Mouse (Mus musculus) lung, postnatal 10 days (tissue): ENCODE results near the gene Epha3.

Source experiments
- DNase-seq: peaks from one replicate; pipeline ENCODE4 v3.0.0; 2021

The Epha3 gene

DNA sequence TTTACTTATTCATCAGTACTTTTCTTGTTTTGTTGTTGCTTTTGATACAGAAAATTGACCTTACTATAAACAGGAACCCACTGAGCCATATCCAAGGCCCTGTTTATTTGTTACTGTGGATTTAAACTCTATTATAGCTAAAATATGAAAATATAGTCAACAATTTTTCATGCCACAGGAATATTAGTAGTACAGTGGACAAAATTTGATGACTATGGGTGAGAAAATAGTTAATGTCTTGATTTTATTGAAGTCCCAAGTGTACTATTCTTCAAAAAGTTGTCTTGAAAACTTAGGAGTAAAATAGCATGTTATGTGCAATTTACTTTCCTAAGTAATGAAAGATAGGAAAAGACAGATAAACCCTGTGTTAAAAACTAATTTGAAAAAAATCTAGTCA is 217.4 kb downstream of the Epha3 start:
- no peak for DNase-seq

DNA sequence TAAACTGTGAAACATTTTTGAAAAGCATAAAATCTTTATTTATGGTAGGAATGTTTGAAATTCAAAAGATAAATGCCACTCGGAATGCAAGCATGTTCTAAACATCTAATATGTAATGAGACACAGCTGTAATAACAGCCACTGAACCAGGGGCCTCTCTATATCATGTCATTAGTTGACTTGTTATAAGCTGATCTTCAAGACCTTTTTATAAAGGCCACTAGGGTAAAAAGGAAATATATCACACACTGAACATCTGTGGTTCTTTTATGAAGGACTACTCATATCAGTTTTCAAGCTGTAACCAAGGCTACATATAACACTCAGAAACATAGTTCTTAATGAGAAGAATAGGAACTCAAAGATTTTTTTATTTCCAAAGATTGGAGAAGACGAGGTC is 221.3 kb downstream of the Epha3 start:
- DNase-seq: no peak

DNA sequence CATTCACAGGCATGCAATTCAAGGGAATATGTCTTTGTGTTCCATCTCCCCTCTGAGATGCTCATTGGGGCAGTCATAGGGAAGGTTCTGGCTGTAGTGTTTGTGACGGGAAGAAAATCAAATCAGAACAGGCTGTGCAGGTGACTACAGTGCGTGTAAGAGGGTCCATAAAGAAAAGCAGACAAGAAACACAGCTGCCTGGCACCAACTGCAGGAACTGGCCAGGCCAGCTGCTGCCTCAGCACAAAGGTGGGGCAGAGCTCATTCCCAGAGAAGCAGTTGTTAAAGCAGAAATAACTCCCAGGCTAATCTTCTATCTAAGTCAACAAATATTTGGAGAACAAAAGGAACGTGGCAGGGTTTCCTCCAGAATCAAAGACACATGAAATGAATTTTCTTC is 222.4 kb downstream of the Epha3 start:
- no peak for DNase-seq

DNA sequence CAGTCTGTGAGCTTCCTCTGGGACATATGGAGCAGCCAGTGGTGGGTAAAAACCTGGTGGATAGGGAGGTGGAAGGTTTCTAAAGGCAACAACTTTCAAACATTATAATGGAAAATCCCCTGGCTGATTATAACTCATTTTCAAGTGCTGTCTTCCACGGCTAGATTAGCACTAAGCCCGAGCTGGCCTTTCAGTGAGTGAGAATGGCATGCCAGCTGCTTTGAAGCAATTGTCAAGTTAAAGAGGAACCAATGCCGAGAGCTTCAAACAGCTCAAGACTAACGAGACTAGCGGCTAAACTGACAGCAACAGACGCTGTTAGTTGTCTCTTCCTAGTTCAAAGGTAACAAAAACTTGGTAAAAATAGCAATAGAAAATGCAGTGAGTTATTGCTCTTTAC is 225.3 kb downstream of the Epha3 start:
- no peak for DNase-seq

DNA sequence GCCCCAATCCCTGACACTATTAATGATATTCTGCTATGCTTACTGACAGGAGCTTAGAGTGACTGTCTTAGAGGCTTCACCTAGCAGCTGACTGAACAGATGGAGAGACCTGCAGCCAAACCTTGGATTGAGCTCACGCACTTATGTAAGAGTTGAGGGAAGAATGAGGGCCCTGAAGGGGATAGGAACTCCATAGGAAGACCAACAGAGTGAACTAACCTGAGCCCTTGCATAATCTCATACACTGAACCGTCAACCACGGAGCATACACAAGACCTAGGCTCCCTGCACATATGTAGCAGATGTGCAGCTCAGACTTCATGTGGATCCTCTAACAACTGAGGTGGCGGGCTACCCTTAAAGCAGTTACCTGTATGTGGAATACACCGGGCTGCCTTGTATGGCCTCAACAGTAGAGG is 230.2 kb downstream of the Epha3 start:
- no peak for DNase-seq

DNA sequence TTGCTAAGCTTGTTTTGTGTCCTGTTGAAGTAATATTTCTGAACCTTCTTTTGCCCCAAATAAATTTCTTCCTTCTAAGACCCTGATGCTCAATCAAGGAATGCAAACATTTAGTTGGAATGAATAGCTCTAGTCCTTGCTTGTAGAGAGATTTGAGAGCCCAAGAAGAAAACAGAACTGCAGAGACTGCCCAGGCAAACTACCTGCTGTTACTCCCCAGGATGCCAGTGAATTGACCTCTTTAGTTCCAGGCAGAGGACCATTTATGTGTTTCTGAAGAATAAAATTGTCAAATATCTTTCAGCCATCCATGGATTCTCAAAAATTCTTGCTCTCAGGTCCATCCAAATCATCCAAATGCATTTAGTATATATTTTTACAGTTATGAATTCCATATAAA is 238.7 kb downstream of the Epha3 start:
- no peak for DNase-seq

DNA sequence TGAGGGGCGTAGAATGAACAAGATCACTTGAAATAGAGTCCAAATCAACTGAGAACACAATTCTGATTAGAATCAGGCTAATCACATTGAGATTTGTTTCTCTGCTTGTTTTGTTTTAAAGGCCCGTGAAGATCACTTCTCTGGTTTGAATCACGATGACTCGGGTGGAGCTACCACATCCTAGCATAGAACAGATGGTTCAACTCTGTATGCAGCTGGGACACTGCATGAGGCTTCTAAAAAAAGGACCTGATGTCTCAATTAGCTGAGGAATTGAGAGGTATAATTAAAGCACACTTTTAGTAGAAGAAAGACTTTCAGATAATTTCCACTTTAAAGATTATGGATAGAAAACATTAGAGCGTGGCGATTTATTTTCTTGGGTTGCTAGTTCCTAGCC is 242.1 kb downstream of the Epha3 start:
- DNase-seq: no peak

DNA sequence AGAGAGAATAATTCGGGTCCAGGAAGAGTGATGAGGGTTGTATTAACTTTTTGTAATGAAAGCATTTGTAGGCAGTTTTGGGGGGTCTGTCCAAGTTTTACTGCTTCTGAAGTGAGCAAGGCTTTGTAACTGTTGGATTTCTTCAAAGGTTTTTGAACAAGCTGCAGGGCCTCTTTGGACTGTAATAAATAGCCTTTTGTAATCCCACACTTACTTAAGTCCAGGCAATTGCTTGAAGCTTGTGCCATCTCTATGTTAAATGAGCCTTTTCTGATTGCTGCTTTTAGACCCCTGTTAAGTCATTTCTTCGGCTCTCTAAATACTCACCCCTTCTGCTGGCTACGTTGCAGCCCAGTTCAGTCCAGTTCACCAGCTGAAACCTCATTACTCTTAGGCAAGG is 248.6 kb downstream of the Epha3 start:
- DNase-seq: no peak

DNA sequence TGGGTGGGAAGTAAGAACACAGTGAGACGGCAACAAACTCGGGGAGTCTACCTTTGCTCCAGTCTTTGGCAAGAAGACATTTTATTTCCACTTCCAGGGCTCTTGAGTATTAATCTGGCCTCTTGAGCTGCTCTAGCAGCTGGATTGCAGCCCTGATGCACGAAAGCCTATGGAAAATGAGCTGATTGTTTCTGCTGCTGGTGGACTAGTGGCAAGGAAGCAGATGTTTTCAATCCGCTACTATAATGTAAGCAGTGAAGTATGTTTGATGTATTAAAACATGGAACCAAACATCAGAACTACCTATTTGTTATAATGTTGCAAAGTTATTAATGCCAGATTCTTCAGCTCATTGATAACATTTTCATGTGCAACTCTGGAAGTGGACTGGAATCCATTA is 251.0 kb downstream of the Epha3 start:
- DNase-seq: no peak

DNA sequence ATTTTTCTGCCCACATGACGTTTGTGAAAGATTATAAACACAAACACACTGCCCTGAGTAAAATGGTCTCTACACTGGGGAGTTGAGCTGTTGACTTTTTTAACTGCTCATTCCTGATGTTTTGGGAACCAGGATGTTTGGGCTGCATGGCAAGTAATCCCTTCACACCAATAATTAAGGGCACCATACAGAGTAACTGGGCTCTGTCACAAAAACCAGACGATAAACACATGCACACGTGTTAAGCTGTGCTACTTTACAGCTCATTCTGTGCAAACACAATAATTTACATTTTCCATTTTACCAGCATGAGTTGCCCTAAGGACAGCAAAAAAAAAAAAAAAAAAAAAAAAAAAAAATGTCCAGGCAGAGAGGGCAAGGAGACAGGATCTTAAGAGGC is 263.7 kb downstream of the Epha3 start:
- no peak for DNase-seq

DNA sequence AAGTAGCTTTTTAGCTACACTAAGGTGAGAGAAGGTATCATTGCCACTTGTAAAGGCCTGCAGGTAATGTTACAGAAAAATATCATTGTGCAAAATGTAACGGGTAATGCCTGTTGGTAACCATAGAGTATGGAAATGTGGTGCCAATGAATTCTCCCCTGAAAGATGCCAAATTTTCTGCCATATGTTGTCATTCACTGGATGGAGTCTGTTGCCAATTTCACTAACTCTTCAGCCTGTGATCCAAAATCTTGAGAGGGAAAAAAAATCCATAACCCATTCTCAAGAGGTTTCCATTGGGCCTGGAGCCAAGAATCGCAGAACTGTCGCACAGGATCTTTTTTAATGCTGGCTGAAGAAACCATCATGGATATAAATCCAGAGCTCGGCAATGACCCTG is 269.3 kb downstream of the Epha3 start:
- DNase-seq: no peak

DNA sequence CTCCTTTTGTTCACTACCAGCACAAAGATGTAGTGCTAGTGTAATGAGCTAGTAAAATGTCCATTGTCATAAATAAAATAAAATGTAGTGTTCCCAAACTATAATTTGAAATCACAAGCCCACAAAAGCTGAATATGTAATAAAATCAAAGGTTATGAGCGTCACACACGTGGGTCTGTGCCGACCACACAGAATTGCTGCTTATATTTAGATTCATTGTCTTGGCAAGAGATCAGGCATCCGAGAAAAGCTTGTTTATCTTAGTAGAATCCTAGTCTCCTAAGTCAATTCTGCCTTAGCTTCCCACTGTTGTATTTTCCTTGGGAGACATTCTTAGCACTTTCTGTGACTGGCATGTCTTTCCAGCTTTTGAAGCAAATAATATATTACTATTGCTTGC is 294.2 kb downstream of the Epha3 start:
- peak; percentile 8 for DNase-seq

DNA sequence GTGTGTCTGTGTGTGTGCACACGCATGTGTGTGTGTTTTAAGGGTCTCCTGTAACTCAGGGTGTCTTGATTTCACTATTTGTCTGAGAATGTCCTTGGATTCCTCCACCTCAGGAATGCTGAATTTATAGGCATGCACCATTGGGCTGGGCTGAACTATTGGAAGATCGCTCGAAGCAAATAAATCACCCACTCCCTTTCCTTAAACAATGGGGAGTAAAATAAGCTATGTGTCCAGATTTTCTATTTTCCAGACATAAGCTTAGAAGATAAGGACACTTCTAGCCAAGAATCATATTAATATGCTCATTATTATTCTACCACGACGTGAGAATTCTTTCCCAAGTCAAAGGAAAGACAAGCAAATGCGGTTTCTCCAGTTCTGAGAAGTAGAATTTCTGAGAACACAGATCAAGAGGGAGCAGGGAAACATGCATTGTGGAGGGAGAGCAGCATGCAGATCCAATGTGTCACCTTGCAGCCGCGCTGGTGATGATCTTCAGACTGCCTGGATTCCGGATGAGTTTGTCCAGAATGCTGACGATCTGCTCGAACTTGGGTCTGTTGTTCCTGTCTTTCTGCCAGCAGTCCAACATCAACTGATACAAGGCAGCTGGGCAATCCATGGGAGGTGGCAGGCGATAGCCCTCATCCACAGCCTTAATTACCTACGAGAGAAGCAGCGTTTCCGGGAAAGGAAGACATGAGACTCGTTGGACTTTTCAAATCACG is 297.7 kb downstream of the Epha3 start:
- DNase-seq: peak; percentile 37

DNA sequence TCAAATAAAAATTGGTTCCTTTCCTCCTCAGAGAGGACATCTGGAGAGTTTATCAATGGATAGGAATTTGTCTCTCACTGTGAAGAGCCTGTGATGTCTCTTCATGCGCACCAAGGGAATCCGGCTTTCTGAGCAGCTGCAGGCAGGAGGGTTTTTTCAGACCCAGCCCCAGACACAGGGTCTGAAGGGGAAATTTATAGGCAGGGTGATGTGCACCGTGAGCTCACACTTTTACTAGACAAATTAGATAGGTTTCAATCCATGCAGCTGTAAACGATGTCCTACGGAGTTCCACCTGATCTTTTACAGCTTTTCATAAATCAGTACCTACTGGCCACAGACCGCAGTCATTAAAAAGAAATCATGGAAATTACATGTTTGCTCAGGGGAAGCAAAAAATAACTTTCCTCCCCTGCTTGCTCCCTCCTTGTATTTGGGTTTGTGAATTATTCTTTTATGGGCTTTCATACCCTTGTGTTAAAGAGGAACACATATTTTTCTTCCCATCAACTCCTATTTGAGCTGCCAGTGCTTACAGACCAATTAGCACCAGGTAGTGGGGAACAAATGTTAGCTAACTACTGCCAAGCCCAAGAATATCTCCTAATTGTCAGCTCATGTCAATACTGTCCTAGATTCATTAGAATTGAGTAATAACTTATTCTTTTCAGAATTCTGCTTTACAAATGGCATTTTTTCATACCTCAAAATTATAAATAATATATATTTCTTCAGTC is 307.4 kb downstream of the Epha3 start:
- DNase-seq: no peak

DNA sequence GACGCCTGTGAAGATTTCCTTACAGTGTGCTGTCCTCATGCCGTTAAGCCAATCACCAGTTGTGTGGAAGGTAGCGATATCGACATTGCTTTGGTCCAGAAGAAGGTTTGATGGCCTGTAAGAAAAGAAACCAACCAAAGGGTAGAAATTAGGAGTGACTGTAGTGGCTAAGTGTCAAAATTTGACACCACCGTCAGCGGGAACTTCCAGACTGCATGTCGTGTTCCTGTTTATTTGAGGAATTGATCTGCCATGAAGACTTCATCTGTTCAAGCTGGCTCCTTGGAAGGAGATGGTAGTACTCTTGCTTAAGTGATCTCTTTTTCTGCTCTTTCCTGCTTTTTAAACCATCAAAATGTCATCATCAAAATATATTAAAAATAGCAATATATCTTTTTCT is 311.4 kb downstream of the Epha3 start:
- no peak for DNase-seq

DNA sequence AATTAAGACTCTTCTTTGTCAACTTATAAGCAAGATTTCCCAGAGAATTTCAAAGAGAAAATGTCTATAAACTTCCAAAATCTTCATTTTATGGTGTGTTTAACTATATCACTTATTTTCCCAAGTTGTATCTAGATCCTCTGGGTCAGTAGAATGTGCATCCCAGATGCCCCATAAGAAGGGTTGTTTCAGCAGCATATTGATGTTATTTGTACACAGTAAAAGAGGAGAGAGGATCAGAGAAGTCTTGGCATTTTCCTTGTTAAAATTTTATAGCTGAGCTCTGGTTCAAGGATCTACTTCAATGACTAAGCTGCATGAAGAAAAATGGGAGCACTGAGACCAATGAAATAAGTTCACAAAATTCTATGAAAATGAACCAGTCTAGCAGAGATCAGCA is 324.5 kb downstream of the Epha3 start:
- no peak for DNase-seq

DNA sequence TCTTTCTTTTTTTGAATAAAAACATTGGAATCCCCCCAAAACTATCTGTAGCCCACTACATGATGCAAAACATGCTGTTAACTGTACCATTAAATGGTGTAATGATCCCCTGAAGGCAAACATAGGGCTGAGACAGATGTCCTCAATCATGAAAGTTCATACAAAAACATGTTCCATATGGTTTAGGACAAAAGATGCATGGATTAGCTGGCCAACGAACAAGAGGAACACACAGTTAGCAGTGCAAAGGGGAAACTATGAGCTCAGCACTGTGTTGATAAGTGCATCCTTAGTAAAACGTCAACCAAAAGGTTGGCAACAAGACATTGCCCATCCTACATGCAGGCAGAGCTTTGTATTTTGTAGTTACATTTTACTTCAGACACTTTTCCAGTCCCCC is 335.2 kb downstream of the Epha3 start:
- DNase-seq: no peak

DNA sequence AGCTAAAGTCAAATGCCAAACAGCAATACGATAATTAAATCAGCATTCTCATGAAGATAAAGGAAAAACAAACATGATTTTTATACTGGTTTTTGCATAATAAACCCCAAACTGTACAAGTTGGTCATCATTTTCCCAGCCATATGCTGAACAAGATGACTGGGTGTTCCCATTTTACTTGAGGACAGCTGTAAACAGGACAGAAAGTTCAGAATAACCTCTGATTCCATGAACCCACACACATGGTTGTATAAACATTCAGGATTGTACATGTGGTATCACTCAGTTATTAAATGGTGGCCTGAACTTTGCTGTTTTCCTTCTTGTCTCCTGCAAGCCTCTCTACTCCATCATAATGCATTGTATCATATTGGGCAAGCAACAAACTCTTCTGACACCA is 346.3 kb downstream of the Epha3 start:
- DNase-seq: no peak

DNA sequence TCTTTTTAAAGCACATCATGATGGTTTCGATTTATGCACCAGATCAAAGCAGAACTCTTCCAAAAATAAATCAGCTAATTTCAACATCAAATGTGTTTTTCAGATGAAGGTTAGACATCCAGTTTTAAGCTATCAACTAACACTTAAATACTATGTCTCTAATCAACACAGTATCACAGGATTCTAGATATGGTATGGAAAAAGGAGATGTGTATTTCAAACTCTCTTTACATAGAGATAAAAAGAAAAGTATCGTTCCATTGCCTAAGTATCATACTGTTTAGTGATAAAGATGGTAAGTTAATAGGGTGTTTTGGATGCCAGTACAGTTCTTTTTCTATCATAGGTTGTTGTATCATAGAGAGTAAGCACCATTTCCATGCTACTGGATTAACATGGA is 353.9 kb downstream of the Epha3 start:
- DNase-seq: no peak

DNA sequence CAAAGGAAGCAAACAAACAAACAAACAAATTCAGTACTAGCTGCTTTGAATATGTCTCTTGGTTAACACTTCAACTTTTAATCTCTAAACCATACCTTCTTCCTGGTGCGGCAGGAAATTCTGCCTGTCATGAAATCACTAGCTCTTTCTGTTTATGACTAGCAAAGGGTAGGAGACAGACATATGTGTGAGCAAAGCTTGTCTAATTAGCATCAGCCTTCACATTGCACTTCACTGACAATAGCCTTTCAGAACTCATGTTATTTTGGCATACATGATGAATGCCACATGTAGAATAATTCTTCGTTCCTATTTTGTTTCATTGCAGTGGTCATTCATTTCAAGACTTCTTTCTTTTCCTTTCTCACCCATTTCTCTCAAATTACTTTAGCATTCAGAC is 357.5 kb downstream of the Epha3 start:
- DNase-seq: no peak

DNA sequence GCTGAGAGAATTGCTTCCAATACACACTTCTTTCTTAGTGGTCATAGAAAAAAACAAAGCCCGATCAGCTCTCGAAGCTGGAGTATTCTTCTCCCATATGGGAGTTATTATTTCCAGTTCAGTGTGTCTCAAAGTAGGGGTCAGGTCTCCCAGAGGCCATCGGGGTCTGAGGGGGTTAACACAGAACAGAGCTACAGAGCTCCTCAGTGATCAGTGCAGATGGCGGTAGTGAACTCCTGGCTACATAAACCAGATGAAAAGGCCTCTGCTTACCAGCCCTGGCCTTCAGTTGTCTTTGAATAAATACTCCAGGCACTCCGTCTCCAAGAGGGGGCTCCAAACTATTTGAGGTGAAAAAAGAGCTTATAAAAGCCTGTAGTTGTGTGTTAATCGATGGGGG is 362.5 kb downstream of the Epha3 start:
- no peak for DNase-seq

DNA sequence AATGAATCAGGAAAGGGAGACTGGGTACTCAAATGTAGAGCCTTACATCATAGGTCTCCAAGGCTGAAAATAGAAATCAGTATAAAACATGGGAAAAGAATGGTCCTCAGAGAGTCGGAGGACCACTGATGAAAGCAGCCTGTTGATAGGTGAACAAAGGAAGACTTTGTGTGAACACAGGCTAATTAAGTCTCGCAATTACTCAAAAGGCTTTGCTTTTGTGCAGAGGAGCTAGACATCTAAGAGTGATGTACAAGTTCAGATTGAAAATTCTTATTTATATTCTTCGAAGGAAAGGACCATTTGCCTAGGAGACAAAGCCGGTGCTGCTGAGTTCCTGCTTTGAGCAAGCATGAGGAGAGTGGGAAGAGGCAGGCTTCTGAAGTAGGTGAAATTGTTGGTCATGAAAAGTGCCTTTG is 363.0 kb downstream of the Epha3 start:
- no peak for DNase-seq
